Mouse (Mus musculus): ENCODE measurements at regions not wholly inside any gene's neighbourhood (a gene's known extent, or its start where the extent isn't known, plus 50 kb on each side); places are given as distances from the start of the nearest gene placed in this dataset.

- H3K4me1 ChIP-seq (ENCODE audit: control insufficient read depth in 2 of 2, insufficient read depth in 2 of 2, low read length in 2 of 2, poor library complexity in 1 of 2), result no peaks in the 10 kb centered on the region
- in situ Hi-C loops (cut with MboI; ENCODE audit: low sequenced_read_pairs in 2 of 2, unreplicated experiment in 2 of 2), result no loop called here
- DNase-seq (ENCODE audit: low read depth, low spot score), result no peak
Observed at GRCm38 (mm10) chr19:26550299-26550698, 54.6 kb upstream of the Smarca2 start.

More at GRCm38 (mm10) chr19:26550299-26550698, 54.6 kb upstream of the Smarca2 start:
- Histone ChIP-seq H3K9ac (ENCODE audit: insufficient read depth, low read depth, low read length, poor library complexity, severe bottlenecking) (no peak overlapping the region), H3K27ac (ENCODE audit: insufficient read depth, low read depth, low read length, poor library complexity, severe bottlenecking) (no peak overlapping the region), H3K36me3 (ENCODE audit: control insufficient read depth, insufficient read depth, low read length, poor library complexity, severe bottlenecking) (no peaks in the 10 kb centered on the region), H3K4me3 (ENCODE audit: insufficient read depth in 1 of 2, low read depth in 1 of 2, low read length in 2 of 2, poor library complexity in 1 of 2, severe bottlenecking in 1 of 2) (no peak overlapping the region), H3K9me3 (ENCODE audit: control insufficient read depth, insufficient read depth, low read depth, low read length) (no peaks in the 10 kb centered on the region)
- TF ChIP-seq ZNF384 (IDR thresholded peaks at IDR 0.05; ENCODE audit: low read depth, low read length) (no peak), HCFC1 (IDR thresholded peaks at IDR 0.05; ENCODE audit: borderline replicate concordance, insufficient read depth, low read length) (no peak), ZC3H11A (IDR thresholded peaks at IDR 0.05; ENCODE audit: borderline replicate concordance, low read depth, low read length) (no peak), CHD2 (IDR thresholded peaks at IDR 0.05; ENCODE audit: low read depth, low read length) (no peak), MAFK (IDR thresholded peaks at IDR 0.05; ENCODE audit: insufficient read depth, low read depth, low read length) (no peak)
